Mouse (Mus musculus): ENCODE results near the gene Aoah.

Gene Aoah

GRCm38 (mm10) chr13:20793901-20794300, at the start of gene Aoah:
Aoah (plus strand) TSS chr13:20794113.
- DNase-seq (ENCODE audit: low read depth, low spot score) = no peak

DNA sequence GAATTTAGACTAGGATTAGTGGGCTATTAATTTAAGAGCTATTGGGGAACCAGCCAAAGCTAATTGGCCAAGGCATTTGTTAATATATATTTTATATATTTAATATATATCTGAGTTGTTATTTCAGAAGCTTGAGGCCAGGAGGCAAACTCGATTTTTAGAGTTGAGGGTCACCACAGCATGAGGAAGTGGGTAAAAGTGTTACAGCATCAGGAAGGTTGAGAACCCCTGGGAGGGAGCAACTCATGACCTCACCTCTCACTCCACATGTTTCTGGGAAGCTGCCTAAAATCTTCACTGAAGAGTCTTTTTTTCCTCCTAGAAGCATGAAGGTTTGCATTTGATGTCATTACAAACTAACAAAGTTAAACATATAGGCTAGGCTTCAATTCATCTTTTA, 39.1 kb upstream of the Aoah start:
- no peak for DNase-seq (ENCODE audit: low read depth, low spot score)

- no peak for DNase-seq (ENCODE audit: low read depth, low spot score)
These were observed 10.3 kb upstream of the Aoah start for GRCm38 (mm10) chr13:20783648-20784047.

DNA sequence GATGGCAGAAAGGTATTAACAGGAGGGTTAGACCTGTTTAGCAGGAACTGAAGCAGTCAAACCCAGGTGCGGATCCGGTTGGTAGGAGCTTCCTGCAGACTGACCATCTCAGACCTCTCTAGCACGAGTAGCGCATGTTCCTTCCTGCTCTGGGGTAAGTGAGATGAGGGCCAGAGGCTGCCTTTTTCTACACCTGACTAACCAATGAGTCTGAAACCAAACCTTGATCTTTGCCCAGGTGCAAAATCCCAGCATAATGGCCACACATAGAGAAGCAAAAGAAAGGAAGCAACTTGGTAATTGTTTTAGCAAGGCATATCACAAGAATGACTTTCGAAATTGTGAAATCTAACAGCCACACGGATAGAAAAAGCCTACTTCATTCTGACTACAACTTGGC, 9.9 kb upstream of the Aoah start:
- DNase-seq (ENCODE audit: low read depth, low spot score) = no peak

DNA sequence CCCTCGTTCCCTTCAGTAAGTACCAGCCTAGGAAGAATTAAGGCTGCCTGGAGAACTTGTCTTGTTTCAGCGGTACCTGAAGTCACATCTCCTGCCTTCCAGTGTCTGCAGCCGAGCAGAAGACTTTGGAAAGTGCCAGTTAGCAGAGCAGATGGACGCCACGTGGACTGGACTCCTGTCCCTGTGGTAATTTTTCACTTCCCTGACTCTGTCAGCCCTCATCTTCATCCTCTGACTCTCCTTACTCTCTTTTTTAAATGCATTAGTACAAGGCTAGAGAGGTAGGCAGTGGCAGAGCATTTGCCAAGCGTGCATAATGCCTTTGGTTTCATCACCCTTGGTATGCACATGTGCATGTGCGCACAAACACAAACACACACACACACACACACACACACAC, 8.0 kb upstream of the Aoah start:
- no peak for DNase-seq (ENCODE audit: low read depth, low spot score)

DNA sequence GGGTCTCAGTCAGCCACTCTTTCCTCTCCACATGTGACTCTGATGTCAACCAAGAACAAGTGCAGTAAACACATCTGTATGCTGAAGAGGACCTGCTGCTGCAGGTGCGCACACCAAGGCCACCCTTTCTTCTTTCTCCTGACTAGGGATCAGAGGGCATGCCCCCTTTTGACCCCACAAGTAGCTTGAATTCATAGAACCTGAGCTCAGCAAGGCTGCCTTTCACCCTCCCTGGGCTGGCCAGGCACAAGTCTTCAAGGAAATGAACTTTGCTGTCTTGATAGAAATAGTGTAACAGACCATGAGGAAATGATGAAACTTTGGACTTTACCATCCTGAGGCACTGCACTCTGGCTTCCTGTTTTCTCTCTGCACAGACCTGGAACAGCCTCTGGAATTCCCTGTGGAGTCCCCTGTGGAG, 7.1 kb upstream of the Aoah start:
- no peak for DNase-seq (ENCODE audit: low read depth, low spot score)

DNA sequence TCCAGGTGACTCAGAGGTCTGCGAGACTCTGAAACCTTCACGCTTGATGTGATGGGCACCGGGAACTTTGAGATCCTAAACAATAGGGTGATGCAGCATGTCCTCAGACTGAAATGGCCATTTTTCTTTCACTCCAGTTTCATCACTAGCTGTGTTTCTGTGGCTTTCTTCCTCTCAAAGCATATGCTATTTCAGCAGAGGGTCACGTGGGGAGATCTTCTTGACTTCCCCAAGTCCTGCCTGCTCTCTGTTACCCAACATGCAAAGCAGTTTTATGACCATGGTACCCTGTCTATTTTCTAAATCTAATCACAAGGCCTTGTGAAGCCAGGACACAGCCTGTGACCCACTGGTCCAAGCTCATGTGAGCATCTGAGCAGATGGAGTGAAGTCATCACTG, 6.0 kb upstream of the Aoah start:
- DNase-seq (ENCODE audit: low read depth, low spot score) = no peak

DNA sequence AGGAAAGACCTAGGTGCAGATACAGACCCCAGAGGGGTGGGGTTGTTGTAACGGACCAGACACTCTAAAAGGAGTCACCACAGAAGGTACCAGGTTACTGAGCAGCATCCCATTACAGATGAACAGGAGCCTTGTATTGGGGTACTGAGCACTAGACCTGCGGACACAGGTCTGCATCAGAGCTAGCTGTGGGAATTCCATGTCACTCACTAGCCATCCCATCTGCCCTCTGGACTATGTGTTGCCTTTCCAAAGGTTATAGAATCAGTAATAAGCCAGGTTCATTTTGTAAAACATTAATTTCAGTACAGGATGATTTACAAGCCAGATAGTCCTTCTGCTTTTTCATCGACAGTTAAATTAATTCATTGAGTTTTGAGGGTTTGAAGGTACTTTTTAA, 2.7 kb downstream of the Aoah start:
- no peak for DNase-seq (ENCODE audit: low read depth, low spot score)

DNA sequence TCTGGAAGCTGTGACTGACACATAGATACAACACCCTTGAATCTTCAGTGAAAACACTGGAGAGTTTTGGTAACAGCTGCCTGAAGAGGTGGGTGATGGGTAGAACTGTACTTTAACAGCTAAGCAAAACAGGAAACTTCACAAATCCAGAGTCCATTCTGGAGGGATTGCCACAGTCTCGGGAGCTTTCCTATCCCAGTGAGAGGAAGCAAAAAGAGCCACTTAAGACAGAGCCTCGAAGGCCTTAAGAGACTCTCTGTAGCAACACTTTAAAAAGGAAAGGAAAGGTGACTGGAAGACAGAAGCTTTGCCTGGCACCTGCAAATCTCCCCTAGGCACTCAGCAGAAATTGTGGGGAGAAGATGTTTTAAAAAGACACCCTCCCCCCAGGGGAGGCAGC, 4.6 kb downstream of the Aoah start:
- DNase-seq (ENCODE audit: low read depth, low spot score) = no peak

GRCm38 (mm10) chr13:20799772-20800171, 5.9 kb downstream of the Aoah start:
- DNase-seq (ENCODE audit: low read depth, low spot score) = no peak

- DNase-seq (ENCODE audit: low read depth, low spot score) = no peak
These were observed 6.7 kb downstream of the Aoah start for GRCm38 (mm10) chr13:20800569-20800968.

DNA sequence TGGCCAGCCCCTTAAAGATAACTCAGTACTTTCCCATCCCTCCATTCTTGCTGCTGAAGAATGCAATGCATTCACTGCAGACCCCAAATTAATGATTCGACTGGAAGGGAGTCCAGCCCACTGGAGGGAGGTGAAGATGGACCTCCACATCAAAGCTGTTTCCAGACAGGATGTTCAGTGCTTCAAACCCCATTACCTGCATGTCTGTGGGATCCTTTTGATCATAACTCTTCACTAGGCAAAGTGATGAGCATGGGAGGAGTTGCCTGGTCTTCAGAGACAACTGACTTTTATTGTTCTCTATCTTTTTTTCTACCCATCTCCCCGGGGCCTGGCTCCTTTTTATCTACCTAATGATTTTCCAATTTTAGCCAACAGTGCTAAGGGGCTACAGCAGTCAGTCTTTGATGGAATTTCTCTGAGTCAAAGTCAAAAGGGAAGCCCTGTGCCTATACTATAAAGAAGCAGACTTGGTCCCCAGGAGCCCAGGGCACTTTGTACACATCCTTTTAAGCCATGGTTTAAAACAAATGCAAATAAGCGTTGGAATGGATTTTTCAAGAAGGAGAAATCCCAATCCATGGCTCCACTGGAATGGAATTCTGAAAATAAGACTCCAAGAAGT, 18.0 kb downstream of the Aoah start:
- DNase-seq (ENCODE audit: low read depth, low spot score) = no peak

- no peak for DNase-seq (ENCODE audit: low read depth, low spot score)
These were observed 22.5 kb downstream of the Aoah start for GRCm38 (mm10) chr13:20816385-20816784.

- no peak for DNase-seq (ENCODE audit: low read depth, low spot score)
These were observed 26.9 kb downstream of the Aoah start for GRCm38 (mm10) chr13:20820712-20821328.

DNA sequence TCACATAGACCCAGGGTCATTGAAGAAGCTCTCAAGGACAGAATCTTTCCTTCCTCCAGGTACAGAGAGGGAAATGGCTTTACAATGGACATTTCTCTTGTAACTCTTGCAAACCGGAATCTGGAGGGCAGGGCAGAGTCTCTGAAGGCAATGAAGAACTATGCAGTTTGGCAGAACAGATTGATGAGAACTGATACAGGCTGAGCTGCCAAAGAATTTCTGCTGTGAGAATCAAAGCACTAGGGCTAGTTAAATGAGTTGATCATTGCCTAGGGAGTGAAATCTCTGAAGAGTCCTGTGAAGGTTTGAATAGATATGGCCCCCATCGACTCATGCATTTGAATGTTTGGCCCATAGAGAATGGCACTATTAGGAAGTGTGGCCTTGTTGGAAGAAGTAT, 34.8 kb downstream of the Aoah start:
- DNase-seq (ENCODE audit: low read depth, low spot score) = no peak

GRCm38 (mm10) chr13:20829181-20829900, 35.4 kb downstream of the Aoah start:
- no peak for DNase-seq (ENCODE audit: low read depth, low spot score)

- DNase-seq (ENCODE audit: low read depth, low spot score) = no peak
These were observed 62.0 kb downstream of the Aoah start for GRCm38 (mm10) chr13:20855893-20856292.

- no peak for DNase-seq (ENCODE audit: low read depth, low spot score)
These were observed 105.5 kb downstream of the Aoah start for GRCm38 (mm10) chr13:20899372-20899771.

DNA sequence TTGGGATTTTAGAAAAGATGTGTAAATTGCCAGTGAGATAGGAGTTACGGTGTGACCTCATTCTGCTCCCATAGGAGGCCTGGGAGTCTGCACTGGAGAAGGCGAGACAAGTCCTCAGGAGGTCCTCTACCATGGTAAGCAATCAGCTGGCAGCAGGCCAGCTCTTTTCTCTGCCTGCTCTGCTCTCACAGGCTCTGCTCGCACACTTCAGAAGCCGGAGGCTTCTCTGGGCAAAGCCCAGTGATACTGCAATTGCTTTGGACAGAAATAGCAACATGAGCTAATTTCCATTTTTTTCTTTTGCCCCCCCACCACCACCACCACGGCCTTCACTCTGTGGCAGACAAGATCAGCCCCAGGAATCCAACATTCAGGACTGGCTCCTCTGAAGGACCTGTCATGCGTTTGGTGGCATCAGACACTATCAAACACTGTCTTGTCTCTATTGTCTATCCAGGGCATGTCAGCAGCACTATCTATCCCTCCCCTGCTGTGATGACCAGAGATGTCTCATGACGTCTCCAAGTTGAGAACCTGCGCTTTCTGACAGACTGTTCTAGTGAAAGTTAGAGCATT, 106.6 kb downstream of the Aoah start:
- no peak for DNase-seq (ENCODE audit: low read depth, low spot score)

- no peak for DNase-seq (ENCODE audit: low read depth, low spot score)
These were observed 107.1 kb downstream of the Aoah start for GRCm38 (mm10) chr13:20900972-20901457.

DNA sequence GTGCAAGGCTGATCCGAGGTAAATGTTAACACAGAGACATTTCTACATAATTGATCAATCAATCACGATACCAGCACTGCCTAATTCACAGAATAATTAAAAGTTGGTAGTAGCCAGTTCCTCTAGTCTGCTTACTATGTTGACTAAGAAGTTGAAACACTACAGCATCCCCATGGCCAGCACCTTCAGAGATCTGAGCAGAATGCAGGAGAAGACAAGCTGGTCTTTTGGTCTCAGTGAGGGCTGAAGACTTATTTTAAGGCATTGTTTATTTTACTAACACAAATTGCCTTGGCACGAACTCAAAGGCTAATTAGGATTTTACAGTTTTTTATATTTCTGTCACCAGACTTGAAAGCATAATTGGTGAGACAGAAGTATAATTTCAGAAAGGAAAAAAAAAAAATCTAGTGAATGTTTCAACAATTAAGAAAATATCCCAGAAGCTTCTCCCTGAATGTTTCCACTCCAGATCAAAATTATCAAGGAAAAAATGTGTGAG, 107.8 kb downstream of the Aoah start:
- DNase-seq (ENCODE audit: low read depth, low spot score) = no peak

DNA sequence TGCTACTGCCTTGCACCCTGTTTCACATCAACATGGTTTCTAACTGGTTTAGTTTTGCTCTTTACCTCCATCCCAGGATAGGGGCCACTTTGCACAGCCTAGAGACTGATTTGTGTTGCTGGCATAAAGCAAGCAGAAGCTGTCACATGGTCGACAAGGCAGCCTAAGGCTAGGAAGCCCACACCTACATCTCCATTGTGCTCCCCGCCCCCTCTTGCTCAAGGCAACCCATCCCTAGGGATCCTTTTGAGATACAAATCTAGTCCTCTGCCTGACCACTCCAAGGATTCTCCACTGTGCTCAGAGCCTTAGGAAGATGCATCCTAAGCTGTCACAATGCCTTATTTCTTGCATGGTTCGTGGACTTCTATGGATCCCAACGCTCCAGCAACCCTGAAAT, 110.2 kb downstream of the Aoah start:
- DNase-seq (ENCODE audit: low read depth, low spot score) = peak; percentile 45
